Comparison of ENCODE assay signal across 17 mouse cellular contexts in genomic region chr2:135564231-135564630, GRCm38 (mm10).
A peak's percentile ranks its signal among the peaks of the same experiment; 100 is the strongest.
DNase-seq lines count a peak whose midpoint lies in the region; TF ChIP-seq lines count a peak whose summit lies in the region.
"Had no signal": no experiment of that assay in that cellular context is flagged by ENCODE, and none has a peak within 500 bp of the region (broad histone marks: within the 10 kb centered on the region; RNA-seq: fewer than 3 reads in every experiment).

No protein-coding gene starts in this region.

- H3K4me3 ChIP-seq in gastrocnemius, adult 2 months, result no peak overlapping the region
- H3K4me3 ChIP-seq: embryonic facial prominence, embryonic 12.5 days; embryonic facial prominence, embryonic 15.5 days; hindbrain, embryonic 12.5 days; hindbrain, embryonic 15.5 days had no signal

- peak overlapping the region; percentile 61 for H3K27ac ChIP-seq in gastrocnemius, adult 2 months
- H3K27ac ChIP-seq: embryonic facial prominence, embryonic 12.5 days; embryonic facial prominence, embryonic 15.5 days; hindbrain, embryonic 12.5 days; hindbrain, embryonic 15.5 days had no signal

- no peak for TF ChIP-seq CTCF in gastrocnemius, adult 2 months (IDR thresholded peaks at IDR 0.05)

- peak; percentile 29 for DNase-seq in adrenal gland, adult 2 months
- no peak for DNase-seq in adrenal gland, postnatal 4 days (ENCODE audit: low spot score in 2 of 2)
- DNase-seq in gastrocnemius, adult 2 months, result no peak
- DNase-seq in gastrocnemius, postnatal 14 days, result no peak
- DNase-seq in ovary, adult 18-20 months (ENCODE audit: low spot score), result peak; percentile 13
- no peak for DNase-seq in ovary, postnatal 10 days (ENCODE audit: low spot score)
- DNase-seq: cerebellum, adult 11 months; cerebellum, adult 2 months; cerebellum, adult 9-11 months; cerebellum, postnatal 25 days; forebrain, postnatal 0 days; gastrocnemius, postnatal 36 days; kidney, adult 2 months had no signal

- intact Hi-C loops in gastrocnemius, adult 2 months (cut with DNase I), result loop anchor here (5.0 to 10.0 kb wide), 2 partner anchors 128 to 361 kb away; no protein-coding TSS in a partner anchor
- intact Hi-C loops in gastrocnemius, postnatal 14 days (cut with DNase I; ENCODE audit: low total_unique reads), result loop anchor here (10.0 kb wide), 1 partner anchor 91 kb away; the partner anchor contains the start of gene Plcb4

Comparison
In these comparisons a context has a peak if more than half of its experiments do, and no peak if none do; other contexts are left out.
1. DNase-seq: peak in adrenal gland, adult 2 months (single experiment) and ovary, adult 18-20 months (single experiment); none in adrenal gland, postnatal 4 days (0 of 2), gastrocnemius, adult 2 months (single experiment), gastrocnemius, postnatal 14 days (single experiment) and ovary, postnatal 10 days (single experiment).